Mouse (Mus musculus) lung, postnatal 10 days (tissue): ENCODE measurements at regions not wholly inside any gene's neighbourhood (a gene's known extent, or its start where the extent isn't known, plus 50 kb on each side); places are given as distances from the start of the nearest gene placed in this dataset.
A peak's percentile ranks its signal among the peaks of the same experiment; 100 is the strongest.

ENCODE experiments used
- DNase-seq: peaks from one replicate; pipeline ENCODE4 v3.0.0; 2021

GRCm38 (mm10) chr14:98505321-98505720, 335.8 kb upstream of the Dach1 start:
- DNase-seq: peak; percentile 16

DNA sequence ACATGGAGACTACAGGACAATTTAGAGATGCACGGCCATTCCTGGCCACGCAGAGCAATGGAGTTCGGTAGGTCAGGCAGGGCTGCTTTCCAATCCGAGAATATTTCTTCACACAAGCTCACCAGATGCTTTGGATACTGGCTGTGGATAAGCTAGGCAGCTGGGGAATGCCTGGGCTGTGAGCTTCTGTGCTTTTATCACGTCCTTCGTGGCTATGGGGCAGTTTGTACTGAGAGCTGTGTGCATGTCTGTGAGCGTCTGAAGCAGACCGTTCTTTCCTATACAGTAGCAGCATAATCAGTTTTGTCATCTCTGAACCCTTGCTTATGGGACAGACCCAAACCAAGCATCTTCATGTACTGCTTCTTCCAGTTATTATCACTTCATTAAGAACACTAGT, 307.9 kb upstream of the Dach1 start:
- DNase-seq: no peak

- no peak for DNase-seq
These were observed 302.4 kb upstream of the Dach1 start for GRCm38 (mm10) chr14:98471803-98472509.

DNA sequence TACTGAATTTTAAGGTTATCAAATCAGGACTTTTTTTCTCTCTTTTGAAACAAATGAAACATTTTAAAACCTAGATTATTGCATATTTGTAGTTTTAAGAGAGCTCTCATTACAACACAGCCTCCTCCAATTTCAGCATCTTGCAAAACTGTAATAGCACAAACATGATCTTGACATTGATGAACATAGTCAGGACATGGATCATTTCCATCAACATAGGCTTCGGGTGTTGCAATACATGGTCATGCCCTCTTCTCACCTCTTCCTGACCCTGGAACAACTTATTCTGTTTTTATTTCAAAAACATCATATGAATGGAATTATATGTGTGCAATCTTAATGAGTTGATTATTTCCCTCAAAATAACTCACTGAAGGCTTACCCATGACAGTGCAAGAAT, 284.9 kb upstream of the Dach1 start:
- DNase-seq: no peak

DNA sequence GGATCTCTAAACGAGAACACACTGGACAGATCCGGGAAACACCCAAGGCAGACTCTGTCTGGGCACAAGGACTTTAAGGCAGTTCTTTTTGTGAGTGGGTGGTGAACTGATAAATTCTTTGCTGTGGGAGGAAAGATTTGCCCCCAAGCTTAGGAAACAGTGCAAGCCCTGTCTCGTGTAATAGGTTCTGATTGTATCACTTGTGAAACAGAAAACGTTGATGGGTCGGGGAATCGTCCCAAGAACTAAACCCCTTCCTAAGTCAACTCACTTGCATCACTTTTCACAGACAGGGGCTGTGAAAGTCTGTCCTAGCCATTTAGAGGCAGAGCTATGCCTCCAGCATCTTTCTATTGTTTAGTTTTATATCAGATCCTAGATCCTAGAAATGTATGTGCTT, 282.6 kb upstream of the Dach1 start:
- DNase-seq: no peak

- no peak for DNase-seq
These were observed 280.0 kb upstream of the Dach1 start for GRCm38 (mm10) chr14:98449568-98449967.

DNA sequence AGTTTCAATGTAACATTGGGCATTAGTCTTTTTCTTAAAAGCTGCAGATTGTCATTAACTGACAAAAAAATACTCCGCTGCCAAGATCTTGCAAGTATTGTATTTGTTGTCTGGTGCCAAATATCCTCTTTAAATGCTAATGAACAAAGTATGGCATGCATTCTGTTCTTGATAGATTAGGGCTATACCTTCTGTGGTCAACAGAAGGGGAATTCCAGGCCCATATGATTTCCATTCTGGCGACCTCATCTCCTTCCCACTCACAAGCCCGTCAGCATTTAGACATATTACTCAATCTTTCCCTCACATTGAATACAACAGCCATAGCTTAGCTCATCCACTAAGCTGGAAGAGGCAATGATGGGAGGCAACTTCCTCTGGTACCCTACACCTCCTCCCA, 272.8 kb upstream of the Dach1 start:
- no peak for DNase-seq

- DNase-seq: no peak
These were observed 272.4 kb upstream of the Dach1 start for GRCm38 (mm10) chr14:98441954-98442353.

GRCm38 (mm10) chr14:98431959-98432358, 262.4 kb upstream of the Dach1 start:
- DNase-seq: no peak

DNA sequence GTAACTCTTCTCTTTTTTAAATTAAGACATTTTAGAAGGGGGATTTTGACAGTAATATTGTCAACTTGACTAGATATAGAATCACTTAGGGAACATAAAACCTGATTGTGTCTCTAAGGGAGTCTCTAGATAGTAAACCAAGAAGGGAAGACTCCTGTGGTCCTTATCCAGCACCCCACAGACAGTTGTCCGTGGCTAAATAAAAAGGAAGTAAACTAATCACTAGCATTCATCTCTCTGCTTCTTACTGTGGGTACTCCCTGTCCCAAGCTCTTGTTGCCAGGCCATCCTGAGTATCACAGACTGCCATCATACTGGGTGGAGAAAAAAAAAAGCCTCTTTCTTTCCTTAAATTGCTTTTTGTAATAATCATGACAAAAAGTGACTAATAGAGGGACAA, 248.2 kb upstream of the Dach1 start:
- no peak for DNase-seq

DNA sequence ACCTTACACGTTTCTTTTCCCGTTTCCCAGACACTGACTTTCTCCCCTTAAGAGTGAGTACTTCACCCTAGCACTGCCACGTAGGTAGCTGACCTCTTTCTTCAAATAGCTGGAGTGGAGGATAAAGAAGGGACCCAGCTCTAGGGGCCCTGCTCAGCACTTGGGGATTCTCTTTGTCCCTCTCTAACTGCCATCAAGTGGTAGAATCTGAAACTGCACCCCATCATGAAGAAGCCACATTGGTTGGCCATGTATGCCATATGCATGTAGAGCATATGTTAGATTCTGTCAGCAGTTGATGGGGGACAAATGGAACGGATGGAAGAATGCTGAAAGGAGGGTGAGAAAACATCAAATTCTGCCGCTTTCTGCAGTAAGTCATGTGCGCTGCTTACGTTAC, 244.6 kb upstream of the Dach1 start:
- peak; percentile 23 for DNase-seq

DNA sequence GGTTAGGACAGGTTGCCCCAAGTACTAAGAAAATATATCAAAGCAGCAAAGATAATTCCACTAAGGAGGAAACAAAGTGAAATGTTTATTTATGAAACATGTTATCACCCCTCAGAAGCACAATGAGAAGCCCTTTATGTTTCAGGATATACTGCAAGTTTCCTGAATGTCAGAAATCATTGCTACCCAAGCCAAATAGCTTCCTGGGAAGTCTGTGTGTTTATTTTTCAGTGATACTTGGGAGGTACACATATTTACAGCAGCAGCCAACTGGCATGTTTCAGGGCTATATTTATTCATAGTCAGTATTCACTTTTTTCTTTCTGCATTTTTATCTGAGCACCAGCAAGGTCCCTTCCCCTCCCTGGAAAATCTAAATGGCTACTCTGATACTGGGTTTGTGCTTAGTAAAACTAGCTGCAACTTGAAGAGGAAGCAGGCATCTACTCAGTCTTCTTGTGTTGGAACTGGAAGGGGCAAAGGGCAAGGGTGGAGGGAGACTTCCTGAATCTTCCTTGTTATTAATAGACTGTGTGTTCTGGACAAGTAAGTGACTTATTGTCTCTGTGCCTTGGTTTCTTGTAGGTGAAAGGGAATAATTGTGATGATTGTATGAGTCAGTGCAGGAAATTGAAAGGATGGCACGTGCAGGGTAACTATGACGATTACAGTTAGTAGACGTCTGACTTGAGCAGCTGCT, 236.5 kb upstream of the Dach1 start:
- DNase-seq: peak; percentile 16

- DNase-seq: no peak
These were observed 234.5 kb upstream of the Dach1 start for GRCm38 (mm10) chr14:98404026-98404425.

DNA sequence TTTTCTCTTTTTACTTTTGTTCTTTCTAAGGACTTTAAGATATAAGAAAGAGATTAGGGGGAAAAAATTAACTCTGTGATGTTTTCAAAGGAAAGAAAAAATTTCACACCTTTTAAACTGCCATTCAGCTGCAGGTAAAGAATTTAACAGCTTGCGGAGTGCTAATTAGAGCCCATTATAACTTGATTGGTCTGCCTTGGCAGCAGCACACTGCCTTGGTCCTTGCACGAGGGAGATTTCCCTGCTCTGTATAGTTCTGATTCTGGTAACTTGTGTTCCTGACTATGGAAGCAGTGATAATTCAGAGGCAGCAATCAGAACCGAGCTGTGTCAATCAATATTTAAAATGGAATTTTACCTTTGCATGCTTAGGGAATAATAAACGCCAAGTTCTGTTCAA, 218.3 kb upstream of the Dach1 start:
- DNase-seq: no peak
